Mouse (Mus musculus) midbrain, postnatal 0 days (tissue): ENCODE results near the gene 1700021F05Rik. TPM values are rescaled to one million over a fixed set of nuclear protein-coding genes. Genes with fewer than 3 reads are reported as not detected.

Experiments used
- ATAC-seq: fragments of 200-750 bp; cut with Nextera tagmentation; 2 replicates; pipeline ENCODE4 v1.8.0; 2017; ENCODE audit warnings: moderate number of reproducible peaks, mild to moderate bottlenecking, moderate TSS enrichment, moderate library complexity; ENCODE audit not compliant: low FRiP score
- DNase-seq: peaks from one replicate; pipeline ENCODE4 v3.0.0-alpha.2; 2015; ENCODE audit warnings: low spot score
- H3K27ac ChIP-seq: fragments of 300-500 bp; sonication (generic); 2 replicates; pipeline ENCODE4 v1.5.1; 2014; ENCODE audit warnings: low read depth, mild to moderate bottlenecking, low read length, mixed read lengths
- H3K27me3 ChIP-seq: fragments of 300-500 bp; sonication (generic); 2 replicates; pipeline ENCODE4 v1.6.1; 2014; ENCODE audit warnings: low read length, control low read depth, mixed read lengths; ENCODE audit not compliant: insufficient read depth
- H3K36me3 ChIP-seq: fragments of 300-500 bp; sonication (generic); 2 replicates; pipeline ENCODE4 v1.6.1; 2014; ENCODE audit warnings: low read length, control low read depth, mixed read lengths; ENCODE audit not compliant: insufficient read depth
- H3K4me1 ChIP-seq: fragments of 300-500 bp; sonication (generic); 2 replicates; pipeline ENCODE4 v1.6.1; 2014; ENCODE audit warnings: mild to moderate bottlenecking, control low read depth, antibody characterized with exemption, low read length, mixed read lengths; ENCODE audit not compliant: insufficient read depth
- H3K4me2 ChIP-seq: fragments of 300-500 bp; sonication (generic); 2 replicates; pipeline ENCODE4 v1.6.1; 2014; ENCODE audit warnings: low read depth, mild to moderate bottlenecking, low read length, mixed read lengths; ENCODE audit not compliant: poor library complexity, severe bottlenecking
- H3K4me3 ChIP-seq: fragments of 300-500 bp; sonication (generic); 2 replicates; pipeline ENCODE4 v1.5.1; 2014; ENCODE audit warnings: low read depth, mild to moderate bottlenecking, low read length, moderate library complexity
- H3K9ac ChIP-seq: fragments of 300-500 bp; sonication (generic); replicated peaks from 2 replicates; pipeline ENCODE4 v1.6.1; 2014; ENCODE audit warnings: mild to moderate bottlenecking, low read length, moderate library complexity, mixed read lengths; ENCODE audit not compliant: poor library complexity, severe bottlenecking
- H3K9me3 ChIP-seq: fragments of 300-500 bp; sonication (generic); 2 replicates; pipeline ENCODE4 v1.6.1; 2016; ENCODE audit warnings: low read length, control low read depth
- CTCF ChIP-seq: IDR thresholded peaks from 2 replicates; pipeline ENCODE4 v1.5.1; 2016; ENCODE audit warnings: antibody characterized with exemption, mild to moderate bottlenecking
- whole genome bisulfite sequencing: fragments of 180-500 bp; shearing (Covaris S2); extraction: QIAGEN DNeasy Blood & Tissue Kit; methylation state at CpG from one replicate; pipeline ENCODE4 v1.1.7; 2014; 5-methylcytosine and 5-hydroxymethylcytosine counted together
- polyA plus RNA-seq: library from polyadenylated mRNA; unstranded; fragments of >200 nt; fragmentation: Nextera tagmentation; extraction: Ambion mirVana; gene quantifications from 2 replicates; pipeline ENCODE4 v1.2.1, GENCODE M21; 2015
- total RNA-seq: library from RNA; depleted of rRNA; stranded (reverse); fragments of >200 nt; gene quantifications from 2 replicates; pipeline ENCODE4 v1.2.3, GENCODE M21; 2014; rRNA removed

1700021F05Rik gene
- total RNA-seq (29.6 and 61.6 TPM in 2 replicates), polyA plus RNA-seq (71.6 and 73.4 TPM in 2 replicates)

- Histone ChIP-seq H3K4me1 (peaks cover 5% of the 10 kb centered on the region; the same call in 1 of the 2 replicates), H3K27ac (peak within 1 kb of the TSS; percentile 74), H3K36me3 (0 out of 2 replicates have a peak, but pooled peaks cover 2% of the 10 kb centered on the region), H3K9me3 (no peaks in the 10 kb centered on the region), H3K4me2 (peak within 1 kb of the TSS; percentile 58), H3K9ac (peak within 1 kb of the TSS; percentile 89), H3K27me3 (no peaks in the 10 kb centered on the region), H3K4me3 (peak within 1 kb of the TSS; percentile 87)
- TF ChIP-seq CTCF = peak; percentile 86
- DNase-seq (peak; percentile 95), ATAC-seq (peak; percentile 99)
- WGBS = under 1% methylated on average over 47 of the region's 56 CpGs
These were observed at the start of gene 1700021F05Rik for GRCm38 (mm10) chr10:43540442-43541152. TSS of gene 1700021F05Rik (minus strand) at chr10:43540994.

- Histone ChIP-seq H3K9me3 (no peaks in the 10 kb centered on the region), H3K27ac (no peak overlapping the region), H3K4me2 (no peak overlapping the region), H3K4me1 (no peaks in the 10 kb centered on the region), H3K36me3 (no peaks in the 10 kb centered on the region; the same call in 1 of the 2 replicates), H3K27me3 (no peaks in the 10 kb centered on the region), H3K9ac (no peak overlapping the region), H3K4me3 (no peak overlapping the region)
- 70% methylated on average over 8 of the region's 8 CpGs for WGBS
- DNase-seq = no peak
- no peak for ATAC-seq
- no peak for TF ChIP-seq CTCF
These were observed 47.8 kb upstream of the 1700021F05Rik start for GRCm38 (mm10) chr10:43588470-43589177.

- H3K4me2 ChIP-seq = no peak overlapping the region
- no peaks in the 10 kb centered on the region for H3K27me3 ChIP-seq
- no peak for DNase-seq
- H3K36me3 ChIP-seq = no peaks in the 10 kb centered on the region; the same call in 1 of the 2 replicates
- TF ChIP-seq CTCF = no peak
- H3K27ac ChIP-seq = no peak overlapping the region
- H3K9me3 ChIP-seq = no peaks in the 10 kb centered on the region
- 93% methylated on average over 4 of the region's 4 CpGs for WGBS
- no peak overlapping the region for H3K4me3 ChIP-seq
- H3K4me1 ChIP-seq = no peaks in the 10 kb centered on the region
- no peak overlapping the region for H3K9ac ChIP-seq
- ATAC-seq = no peak
These were observed 43.7 kb upstream of the 1700021F05Rik start for GRCm38 (mm10) chr10:43584538-43584937.

GRCm38 (mm10) chr10:43581260-43581659 lies 40.5 kb upstream of the 1700021F05Rik start:
- WGBS = 27% methylated on average over 3 of the region's 3 CpGs
- ATAC-seq (no peak), DNase-seq (no peak)
- H3K36me3 ChIP-seq = no peaks in the 10 kb centered on the region; the same call in 1 of the 2 replicates
- H3K4me2 ChIP-seq = peak overlapping the region; percentile 95
- H3K4me3 ChIP-seq = peak overlapping the region; percentile 46
- no peaks in the 10 kb centered on the region for H3K9me3 ChIP-seq
- H3K4me1 ChIP-seq = 0 out of 2 replicates have a peak, but pooled peaks cover 2% of the 10 kb centered on the region
- H3K27me3 ChIP-seq = no peaks in the 10 kb centered on the region
- H3K27ac ChIP-seq = peak overlapping the region; percentile 88
- TF ChIP-seq CTCF = no peak
- H3K9ac ChIP-seq = peak overlapping the region; percentile 87

GRCm38 (mm10) chr10:43580649-43581078 lies 39.9 kb upstream of the 1700021F05Rik start:
- Histone ChIP-seq H3K27me3 (no peaks in the 10 kb centered on the region), H3K9me3 (no peaks in the 10 kb centered on the region), H3K9ac (peak overlapping the region; percentile 87), H3K27ac (peak overlapping the region; percentile 88), H3K4me3 (peak overlapping the region; percentile 46), H3K4me2 (peak overlapping the region; percentile 95), H3K36me3 (no peaks in the 10 kb centered on the region; the same call in 1 of the 2 replicates), H3K4me1 (0 out of 2 replicates have a peak, but pooled peaks cover 2% of the 10 kb centered on the region)
- peak; percentile 14; the same call in 1 of the 2 replicates for TF ChIP-seq CTCF
- 1% methylated on average over 15 of the region's 15 CpGs for WGBS
- peak; percentile 90 for DNase-seq
- ATAC-seq = peak; percentile 44
